Mouse (Mus musculus) ovary, adult 18-20 months (tissue): ENCODE results near the gene Dpagt1.

Experiments
- DNase-seq: peaks from one replicate; pipeline ENCODE4 v3.0.0; 2022; ENCODE audit warnings: low spot score, mixed read lengths

Gene Dpagt1

GRCm38 (mm10) chr9:44379054-44379834 is 53.4 kb downstream of the Dpagt1 start, which contains the start of gene Hyou1:
Gene Hyou1 (plus strand): TSS chr9:44379490.
- DNase-seq: peak; percentile 97

GRCm38 (mm10) chr9:44379862-44380261 is 54.0 kb downstream of the Dpagt1 start:
- DNase-seq: no peak
